Mouse (Mus musculus): Measurements from ENCODE around the gene Ptprn. TPM values are rescaled to one million over a fixed set of nuclear protein-coding genes. Genes with fewer than 3 reads are reported as not detected.
A peak's percentile ranks its signal among the peaks of the same experiment; 100 is the strongest.
"Not testable (repeated sequence)": the region's sequence is repeated elsewhere in the genome, so short reads cannot be mapped to it uniquely, and the experiment has no call there.

Ptprn gene
- polyA plus RNA-seq, 1 experiment from 2014 or later: 4.3 TPM

- Histone ChIP-seq H3K36me3 (ENCODE audit: control insufficient read depth, insufficient read depth, low read length) (no peaks in the 10 kb centered on the region), H3K27ac (ENCODE audit: low read depth, low read length) (no peak overlapping the region)
Measured at GRCm38 (mm10) chr1:75247071-75247930, 17.0 kb downstream of the Ptprn start.

GRCm38 (mm10) chr1:75244836-75245235 is 19.5 kb downstream of the Ptprn start:
- H3K27ac ChIP-seq (ENCODE audit: low read depth, low read length): no peak overlapping the region
- ATAC-seq (replicated peaks; ENCODE audit: low FRiP score): peak; percentile 51; the same call in 1 of the 2 replicates
- no peak for DNase-seq (ENCODE audit: low spot score)
- no peaks in the 10 kb centered on the region for H3K36me3 ChIP-seq (ENCODE audit: control insufficient read depth, insufficient read depth, low read length)
- H3K27me3 ChIP-seq (ENCODE audit: control insufficient read depth, insufficient read depth, low read length): no peaks in the 10 kb centered on the region
- 13% methylated on average over 4 of the region's 4 CpGs for WGBS
- H3K4me2 ChIP-seq (ENCODE audit: low read depth, low read length, severe bottlenecking): no peak overlapping the region
- no peak overlapping the region for H3K9ac ChIP-seq (ENCODE audit: low read length)
- H3K4me3 ChIP-seq (ENCODE audit: low read depth, low read length): no peak overlapping the region
- H3K4me1 ChIP-seq (replicated peaks; ENCODE audit: control insufficient read depth, insufficient read depth, low read length): no peaks in the 10 kb centered on the region
- H3K9me3 ChIP-seq (ENCODE audit: control insufficient read depth, low read length): no peaks in the 10 kb centered on the region

More at GRCm38 (mm10) chr1:75247071-75247930, 17.0 kb downstream of the Ptprn start:
- ATAC-seq (replicated peaks; ENCODE audit: low FRiP score) (no peak), DNase-seq (ENCODE audit: low spot score) (no peak)
- no peak overlapping the region for H3K4me3 ChIP-seq (ENCODE audit: low read depth, low read length)
- peaks cover 2% of the 10 kb centered on the region; the same call in 1 of the 2 replicates for H3K27me3 ChIP-seq (ENCODE audit: control insufficient read depth, insufficient read depth, low read length)
- no peaks in the 10 kb centered on the region for H3K9me3 ChIP-seq (ENCODE audit: control insufficient read depth, low read length)
- no peak overlapping the region for H3K9ac ChIP-seq (ENCODE audit: low read length)
- 74% methylated on average over 16 of the region's 16 CpGs for WGBS
- no peak overlapping the region for H3K4me2 ChIP-seq (ENCODE audit: low read depth, low read length, severe bottlenecking)
- no peaks in the 10 kb centered on the region for H3K4me1 ChIP-seq (replicated peaks; ENCODE audit: control insufficient read depth, insufficient read depth, low read length)

GRCm38 (mm10) chr1:75244175-75244826 is 20.0 kb downstream of the Ptprn start:
- no peak for DNase-seq (ENCODE audit: low spot score)
- Histone ChIP-seq H3K27ac (ENCODE audit: low read depth, low read length) (no peak overlapping the region), H3K9me3 (ENCODE audit: control insufficient read depth, low read length) (no peaks in the 10 kb centered on the region), H3K4me1 (replicated peaks; ENCODE audit: control insufficient read depth, insufficient read depth, low read length) (no peaks in the 10 kb centered on the region), H3K4me2 (ENCODE audit: low read depth, low read length, severe bottlenecking) (no peak overlapping the region), H3K27me3 (ENCODE audit: control insufficient read depth, insufficient read depth, low read length) (no peaks in the 10 kb centered on the region), H3K4me3 (ENCODE audit: low read depth, low read length) (no peak overlapping the region), H3K36me3 (ENCODE audit: control insufficient read depth, insufficient read depth, low read length) (no peaks in the 10 kb centered on the region), H3K9ac (ENCODE audit: low read length) (no peak overlapping the region)
- WGBS: 86% methylated on average over 12 of the region's 12 CpGs
- no peak for ATAC-seq (replicated peaks; ENCODE audit: low FRiP score)

- Histone ChIP-seq H3K4me3 (ENCODE audit: low read depth, low read length) (no peak overlapping the region), H3K4me1 (replicated peaks; ENCODE audit: control insufficient read depth, insufficient read depth, low read length) (no peaks in the 10 kb centered on the region), H3K27me3 (ENCODE audit: control insufficient read depth, insufficient read depth, low read length) (no peaks in the 10 kb centered on the region), H3K9ac (ENCODE audit: low read length) (no peak overlapping the region), H3K27ac (ENCODE audit: low read depth, low read length) (no peak overlapping the region), H3K9me3 (ENCODE audit: control insufficient read depth, low read length) (no peaks in the 10 kb centered on the region), H3K36me3 (ENCODE audit: control insufficient read depth, insufficient read depth, low read length) (no peaks in the 10 kb centered on the region), H3K4me2 (ENCODE audit: low read depth, low read length, severe bottlenecking) (no peak overlapping the region)
- ATAC-seq (replicated peaks; ENCODE audit: low FRiP score) (no peak), DNase-seq (ENCODE audit: low spot score) (peak; percentile 43)
- 87% methylated on average over 14 of the region's 14 CpGs for WGBS
Measured at GRCm38 (mm10) chr1:75243411-75243810, 20.9 kb downstream of the Ptprn start.

- Histone ChIP-seq H3K27me3 (ENCODE audit: control insufficient read depth, insufficient read depth, low read length) (no peaks in the 10 kb centered on the region), H3K4me3 (ENCODE audit: low read depth, low read length) (no peak overlapping the region), H3K27ac (ENCODE audit: low read depth, low read length) (no peak overlapping the region), H3K4me2 (ENCODE audit: low read depth, low read length, severe bottlenecking) (no peak overlapping the region), H3K36me3 (ENCODE audit: control insufficient read depth, insufficient read depth, low read length) (no peaks in the 10 kb centered on the region), H3K9me3 (ENCODE audit: control insufficient read depth, low read length) (no peaks in the 10 kb centered on the region), H3K4me1 (replicated peaks; ENCODE audit: control insufficient read depth, insufficient read depth, low read length) (peaks cover 6% of the 10 kb centered on the region), H3K9ac (ENCODE audit: low read length) (no peak overlapping the region)
- ATAC-seq (replicated peaks; ENCODE audit: low FRiP score) (no peak), DNase-seq (ENCODE audit: low spot score) (no peak)
- 89% methylated on average over 10 of the region's 10 CpGs for WGBS
Measured at GRCm38 (mm10) chr1:75239591-75239990, 24.7 kb downstream of the Ptprn start.

GRCm38 (mm10) chr1:75236117-75237050 is 27.9 kb downstream of the Ptprn start, which contains the start of gene Dnajb2:
Dnajb2 (plus strand) TSS chr1:75236406.
- Histone ChIP-seq H3K27ac (ENCODE audit: low read depth, low read length) (peak within 1 kb of the TSS; percentile 62), H3K4me2 (ENCODE audit: low read depth, low read length, severe bottlenecking) (peak within 1 kb of the TSS; percentile 99), H3K9ac (ENCODE audit: low read length) (peak within 1 kb of the TSS; percentile 82), H3K9me3 (ENCODE audit: control insufficient read depth, low read length) (no peaks in the 10 kb centered on the region), H3K4me3 (ENCODE audit: low read depth, low read length) (peak within 1 kb of the TSS; percentile 56), H3K27me3 (ENCODE audit: control insufficient read depth, insufficient read depth, low read length) (no peaks in the 10 kb centered on the region), H3K36me3 (ENCODE audit: control insufficient read depth, insufficient read depth, low read length) (no peaks in the 10 kb centered on the region), H3K4me1 (replicated peaks; ENCODE audit: control insufficient read depth, insufficient read depth, low read length) (peaks cover 6% of the 10 kb centered on the region)
- 2% methylated on average over 63 of the region's 64 CpGs for WGBS
- DNase-seq (ENCODE audit: low spot score) (peak; percentile 89), ATAC-seq (replicated peaks; ENCODE audit: low FRiP score) (peak; percentile 87)

- ATAC-seq (replicated peaks; ENCODE audit: low FRiP score): 0 out of 2 replicates have a peak, but pooled peaks have one; percentile 51
- peak; percentile 77 for DNase-seq (ENCODE audit: low spot score)
- no peak overlapping the region for H3K4me2 ChIP-seq (ENCODE audit: low read depth, low read length, severe bottlenecking)
- no peaks in the 10 kb centered on the region for H3K36me3 ChIP-seq (ENCODE audit: control insufficient read depth, insufficient read depth, low read length)
- H3K4me1 ChIP-seq (replicated peaks; ENCODE audit: control insufficient read depth, insufficient read depth, low read length): peaks cover 6% of the 10 kb centered on the region
- H3K27me3 ChIP-seq (ENCODE audit: control insufficient read depth, insufficient read depth, low read length): no peaks in the 10 kb centered on the region
- H3K9me3 ChIP-seq (ENCODE audit: control insufficient read depth, low read length): no peaks in the 10 kb centered on the region
- no peak overlapping the region for H3K27ac ChIP-seq (ENCODE audit: low read depth, low read length)
- H3K4me3 ChIP-seq (ENCODE audit: low read depth, low read length): no peak overlapping the region
- H3K9ac ChIP-seq (ENCODE audit: low read length): no peak overlapping the region
- WGBS: 2% methylated on average over 8 of the region's 8 CpGs
Measured at GRCm38 (mm10) chr1:75234606-75235005, 29.7 kb downstream of the Ptprn start.

- H3K4me3 ChIP-seq (ENCODE audit: low read depth, low read length); H3K27me3 ChIP-seq (ENCODE audit: control insufficient read depth, insufficient read depth, low read length); H3K4me2 ChIP-seq (ENCODE audit: low read depth, low read length, severe bottlenecking); H3K27ac ChIP-seq (ENCODE audit: low read depth, low read length); ATAC-seq (replicated peaks; ENCODE audit: low FRiP score); H3K9ac ChIP-seq (ENCODE audit: low read length); H3K36me3 ChIP-seq (ENCODE audit: control insufficient read depth, insufficient read depth, low read length); H3K9me3 ChIP-seq (ENCODE audit: control insufficient read depth, low read length); DNase-seq (ENCODE audit: low spot score); H3K4me1 ChIP-seq (replicated peaks; ENCODE audit: control insufficient read depth, insufficient read depth, low read length): not testable (repeated sequence)
- 68% methylated on average over 4 of the region's 4 CpGs for WGBS
Measured at GRCm38 (mm10) chr1:75232489-75232888, 31.8 kb downstream of the Ptprn start.
